Mouse (Mus musculus): ENCODE results near the gene Mgat3.

Gene Mgat3

GRCm38 (mm10) chr15:80225796-80226195, 52.3 kb downstream of the Mgat3 start:
- DNase-seq (ENCODE audit: low spot score in 2 of 2), result peak; percentile 33 to 34

GRCm38 (mm10) chr15:80228071-80228800, 54.7 kb downstream of the Mgat3 start:
- DNase-seq (ENCODE audit: low spot score in 2 of 2), result no peak

- DNase-seq (ENCODE audit: low spot score in 2 of 2), result no peak
Measured at GRCm38 (mm10) chr15:80232331-80232730, 58.8 kb downstream of the Mgat3 start.

GRCm38 (mm10) chr15:80233053-80233452, 59.5 kb downstream of the Mgat3 start:
- DNase-seq (ENCODE audit: low spot score in 2 of 2), result no peak

- DNase-seq (ENCODE audit: low spot score in 2 of 2), result peak; percentile 96 to 99
Measured at GRCm38 (mm10) chr15:80233733-80234509, 60.4 kb downstream of the Mgat3 start, which contains the start of gene Mief1. Gene Mief1, plus strand, starts transcription at chr15:80234018.

GRCm38 (mm10) chr15:80235535-80235934, 62.0 kb downstream of the Mgat3 start, which contains the start of gene AC140267.1:
Gene AC140267.1, plus strand, starts transcription at chr15:80235835.
- DNase-seq (ENCODE audit: low spot score in 2 of 2), result no peak

- no peak for DNase-seq (ENCODE audit: low spot score in 2 of 2)
Measured at GRCm38 (mm10) chr15:80248135-80248534, 74.6 kb downstream of the Mgat3 start.

GRCm38 (mm10) chr15:80248596-80248995, 75.1 kb downstream of the Mgat3 start:
- DNase-seq (ENCODE audit: low spot score in 2 of 2), result no peak

- no peak for DNase-seq (ENCODE audit: low spot score in 2 of 2)
Measured at GRCm38 (mm10) chr15:80249672-80250071, 76.2 kb downstream of the Mgat3 start.

GRCm38 (mm10) chr15:80250586-80250985, 77.1 kb downstream of the Mgat3 start:
- DNase-seq (ENCODE audit: low spot score in 2 of 2), result no peak

GRCm38 (mm10) chr15:80253530-80253929, 80.0 kb downstream of the Mgat3 start:
- no peak for DNase-seq (ENCODE audit: low spot score in 2 of 2)

GRCm38 (mm10) chr15:80254207-80254606, 80.7 kb downstream of the Mgat3 start:
- DNase-seq (ENCODE audit: low spot score in 2 of 2), result peak in 1 of 2 experiments; percentile 32

GRCm38 (mm10) chr15:80254847-80255645, 81.5 kb downstream of the Mgat3 start, which contains the start of gene Atf4:
Gene Atf4, plus strand, starts transcription at chr15:80255184.
- DNase-seq (ENCODE audit: low spot score in 2 of 2), result peak; percentile 95 to 99

- DNase-seq (ENCODE audit: low spot score in 2 of 2), result peak; percentile 69 to 86
Measured at GRCm38 (mm10) chr15:80255646-80256121, 82.2 kb downstream of the Mgat3 start.

- DNase-seq (ENCODE audit: low spot score in 2 of 2), result no peak
Measured at GRCm38 (mm10) chr15:80256242-80256641, 82.7 kb downstream of the Mgat3 start.

GRCm38 (mm10) chr15:80256656-80257601, 83.4 kb downstream of the Mgat3 start:
- DNase-seq (ENCODE audit: low spot score in 2 of 2), result no peak

- DNase-seq (ENCODE audit: low spot score in 2 of 2), result no peak
Measured at GRCm38 (mm10) chr15:80257602-80258239, 84.2 kb downstream of the Mgat3 start.

GRCm38 (mm10) chr15:80258240-80259170, 85.0 kb downstream of the Mgat3 start:
- no peak for DNase-seq (ENCODE audit: low spot score in 2 of 2)
